Mouse (Mus musculus): ENCODE results near the gene Rpl19. TPM values are rescaled to one million over a fixed set of nuclear protein-coding genes. Genes with fewer than 3 reads are reported as not detected.

Rpl19 gene
- polyA plus RNA-seq, 1 experiment from 2014 or later, result 568 TPM

- ATAC-seq, result no peak
- H3K27ac ChIP-seq (ENCODE audit: low read depth), result no peak overlapping the region
- TF ChIP-seq CTCF (IDR thresholded peaks at IDR 0.05; ENCODE audit: low read depth), result no peak
- TF ChIP-seq EP300 (IDR thresholded peaks at IDR 0.05; ENCODE audit: low read depth), result no peak
- H3K9me3 ChIP-seq (ENCODE audit: low read length), result no peaks in the 10 kb centered on the region
- H3K4me2 ChIP-seq (ENCODE audit: low read depth, low read length), result no peak overlapping the region
- DNase-seq, result no peak
- H3K36me3 ChIP-seq (replicated peaks; ENCODE audit: insufficient read depth, low read length), result no peaks in the 10 kb centered on the region
- WGBS (ENCODE audit: insufficient replicate concordance), result 84% methylated on average over 4 of the region's 4 CpGs
- no peak overlapping the region for H3K4me3 ChIP-seq (ENCODE audit: low read depth, low read length)
- H3K9ac ChIP-seq (replicated peaks), result no peak overlapping the region
- H3K4me1 ChIP-seq (ENCODE audit: insufficient read depth), result no peaks in the 10 kb centered on the region
- H3K27me3 ChIP-seq (ENCODE audit: insufficient read depth, low read length), result no peaks in the 10 kb centered on the region
Observed at GRCm38 (mm10) chr11:98073442-98073841, 46.9 kb downstream of the Rpl19 start.

GRCm38 (mm10) chr11:98075195-98075808 is 48.8 kb downstream of the Rpl19 start:
- ATAC-seq, result no peak
- 26% methylated on average over 13 of the region's 13 CpGs for WGBS (ENCODE audit: insufficient replicate concordance)
- H3K9ac ChIP-seq (replicated peaks), result no peak overlapping the region

GRCm38 (mm10) chr11:98077086-98077485 is 50.6 kb downstream of the Rpl19 start:
- TF ChIP-seq EP300 (IDR thresholded peaks at IDR 0.05; ENCODE audit: low read depth), result no peak
- no peak for TF ChIP-seq CTCF (IDR thresholded peaks at IDR 0.05; ENCODE audit: low read depth)
- H3K4me1 ChIP-seq (ENCODE audit: insufficient read depth), result no peaks in the 10 kb centered on the region
- no peak overlapping the region for H3K4me2 ChIP-seq (ENCODE audit: low read depth, low read length)
- WGBS (ENCODE audit: insufficient replicate concordance), result 72% methylated on average over 8 of the region's 8 CpGs
- no peak overlapping the region for H3K9ac ChIP-seq (replicated peaks)
- H3K4me3 ChIP-seq (ENCODE audit: low read depth, low read length), result no peak overlapping the region
- no peaks in the 10 kb centered on the region for H3K27me3 ChIP-seq (ENCODE audit: insufficient read depth, low read length)
- no peaks in the 10 kb centered on the region for H3K36me3 ChIP-seq (replicated peaks; ENCODE audit: insufficient read depth, low read length)
- H3K9me3 ChIP-seq (ENCODE audit: low read length), result no peaks in the 10 kb centered on the region
- ATAC-seq (no peak), DNase-seq (no peak)
- no peak overlapping the region for H3K27ac ChIP-seq (ENCODE audit: low read depth)

More at GRCm38 (mm10) chr11:98075195-98075808, 48.8 kb downstream of the Rpl19 start:
- no peak overlapping the region for H3K27ac ChIP-seq (ENCODE audit: low read depth)
- no peak overlapping the region for H3K4me3 ChIP-seq (ENCODE audit: low read depth, low read length)
- peak; percentile 93 for TF ChIP-seq CTCF (IDR thresholded peaks at IDR 0.05; ENCODE audit: low read depth)
- TF ChIP-seq EP300 (IDR thresholded peaks at IDR 0.05; ENCODE audit: low read depth), result no peak
- H3K9me3 ChIP-seq (ENCODE audit: low read length), result no peaks in the 10 kb centered on the region
- H3K36me3 ChIP-seq (replicated peaks; ENCODE audit: insufficient read depth, low read length), result no peaks in the 10 kb centered on the region
- H3K4me2 ChIP-seq (ENCODE audit: low read depth, low read length), result no peak overlapping the region
- H3K4me1 ChIP-seq (ENCODE audit: insufficient read depth), result no peaks in the 10 kb centered on the region
- peak; percentile 88 for DNase-seq
- no peaks in the 10 kb centered on the region for H3K27me3 ChIP-seq (ENCODE audit: insufficient read depth, low read length)

Small RNAs within 50 kb of the gene (microRNA-seq; reads per million reads assigned to microRNA genes)
- not detected for gene Gm27597

Other genes with a start within 250 kb of the Rpl19 start
- 409 and 433 TPM in 2 replicates for gene Rpl23, start 244.3 kb upstream of the Rpl19 start, polyA plus RNA-seq (2015; fragmentation: Nextera tagmentation; extraction: Ambion mirVana)
- gene Lasp1, start 227.7 kb upstream of the Rpl19 start, polyA plus RNA-seq (2015; fragmentation: Nextera tagmentation; extraction: Ambion mirVana), result 30.0 and 32.2 TPM in 2 replicates
- 0.25 and 0.28 TPM in 2 replicates for gene B230217C12Rik, start 185.9 kb upstream of the Rpl19 start, polyA plus RNA-seq (2015; fragmentation: Nextera tagmentation; extraction: Ambion mirVana)
- gene Fbxo47, start 142.6 kb upstream of the Rpl19 start, polyA plus RNA-seq (2015; fragmentation: Nextera tagmentation; extraction: Ambion mirVana), result 0.26 and 0.27 TPM in 2 replicates
- gene Plxdc1, start 40.3 kb upstream of the Rpl19 start, polyA plus RNA-seq (2015; fragmentation: Nextera tagmentation; extraction: Ambion mirVana), result 0.75 TPM in 2 replicates
- 9.9 and 10.0 TPM in 2 replicates for gene Arl5c, start 30.5 kb upstream of the Rpl19 start, polyA plus RNA-seq (2015; fragmentation: Nextera tagmentation; extraction: Ambion mirVana)
- 0.23 and 0.77 TPM in 2 replicates for gene Cacnb1, start 3.7 kb upstream of the Rpl19 start, polyA plus RNA-seq (2015; fragmentation: Nextera tagmentation; extraction: Ambion mirVana)
- 0.07 and 0.13 TPM in 2 replicates for gene Stac2, start 26.8 kb downstream of the Rpl19 start, polyA plus RNA-seq (2015; fragmentation: Nextera tagmentation; extraction: Ambion mirVana)
- gene Fbxl20, start 123.7 kb downstream of the Rpl19 start, polyA plus RNA-seq (2015; fragmentation: Nextera tagmentation; extraction: Ambion mirVana), result 4.9 and 6.3 TPM in 2 replicates
- 15.0 and 16.2 TPM in 2 replicates for gene Med1, start 166.6 kb downstream of the Rpl19 start, polyA plus RNA-seq (2015; fragmentation: Nextera tagmentation; extraction: Ambion mirVana)
- 3.2 and 3.9 TPM in 2 replicates for gene Cdk12, start 176.3 kb downstream of the Rpl19 start, polyA plus RNA-seq (2015; fragmentation: Nextera tagmentation; extraction: Ambion mirVana)

All from liver, postnatal 0 days (tissue).